Mouse (Mus musculus) olfactory bulb, adult 2 months (tissue): ENCODE results near the gene Npnt.

Experiments used
- CTCF ChIP-seq: fragments of 200-500 bp; IDR thresholded peaks from 2 replicates; pipeline ENCODE4 v1.5.1; 2012; ENCODE audit warnings: low read depth, mild to moderate bottlenecking, low read length, moderate library complexity; ENCODE audit not compliant: insufficient read depth
- POLR2A ChIP-seq: fragments of 200-500 bp; IDR thresholded peaks from 2 replicates; pipeline ENCODE4 v1.6.1; 2012; ENCODE audit warnings: mild to moderate bottlenecking, low read depth, low read length, moderate library complexity; ENCODE audit not compliant: insufficient read depth

DNA sequence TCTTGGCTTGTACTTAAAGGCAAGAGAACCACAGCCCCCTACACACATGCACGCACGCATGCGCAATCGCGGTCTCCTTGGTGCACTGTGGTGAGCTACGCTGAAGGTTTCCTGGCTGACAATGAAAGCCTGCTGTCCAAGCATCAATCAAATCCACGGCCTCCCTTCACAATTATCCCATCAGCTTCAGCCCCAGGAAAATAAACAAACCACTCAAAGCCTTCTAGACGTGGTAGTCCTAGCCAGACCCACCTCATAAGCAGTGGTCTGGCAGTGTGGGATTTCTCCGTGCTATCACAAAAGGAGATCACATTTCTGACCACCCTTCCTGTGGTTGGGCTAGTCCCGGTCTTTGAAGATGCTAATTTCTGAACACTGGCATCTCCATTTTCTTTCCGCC, 91.2 kb downstream of the Npnt start:
- TF ChIP-seq POLR2A (no peak), CTCF (no peak)
